21 mouse cellular contexts compared by ENCODE assay signal in genomic region chr10:30091549-30091948, GRCm38 (mm10).
"Had no signal": no experiment of that assay in that cellular context is flagged by ENCODE, and none has a peak within 500 bp of the region (broad histone marks: within the 10 kb centered on the region; RNA-seq: fewer than 3 reads in every experiment).

No protein-coding gene starts in this region.

- H3K4me2 ChIP-seq: kidney, embryonic 15.5 days; limb, embryonic 12.5 days; limb, embryonic 15.5 days; liver, embryonic 11.5 days; lung, embryonic 14.5 days; neural tube, embryonic 13.5 days; stomach, embryonic 15.5 days had no signal

- H3K4me1 ChIP-seq: kidney, embryonic 15.5 days; limb, embryonic 12.5 days; limb, embryonic 15.5 days; neural tube, embryonic 13.5 days; stomach, embryonic 15.5 days had no signal

- H3K9me3 ChIP-seq: kidney, embryonic 15.5 days; limb, embryonic 12.5 days; limb, embryonic 15.5 days; neural tube, embryonic 13.5 days; stomach, embryonic 15.5 days had no signal

- ATAC-seq: intestine, postnatal 0 days; liver, postnatal 0 days; lung, postnatal 0 days had no signal

- H3K27me3 ChIP-seq: kidney, embryonic 15.5 days; limb, embryonic 12.5 days; limb, embryonic 15.5 days; neural tube, embryonic 13.5 days; stomach, embryonic 15.5 days had no signal

- H3K27ac ChIP-seq: kidney, embryonic 15.5 days; limb, embryonic 12.5 days; limb, embryonic 15.5 days; liver, embryonic 14.5 days; macrophage; neural tube, embryonic 13.5 days; stomach, embryonic 15.5 days had no signal

- H3K36me3 ChIP-seq: kidney, embryonic 15.5 days; limb, embryonic 12.5 days; limb, embryonic 15.5 days; neural tube, embryonic 13.5 days; stomach, embryonic 15.5 days had no signal

- DNase-seq: kidney, adult 2 months; kidney, postnatal 10 days; kidney, postnatal 36 days; left cerebral cortex, postnatal 4 days; liver, postnatal 0 days; lung, embryonic 14.5 days; retina, postnatal 1 day; right cerebral cortex, postnatal 25 days; spleen, adult 18-20 months; thymus, postnatal 25 days had no signal

- H3K4me3 ChIP-seq: kidney, embryonic 15.5 days; limb, embryonic 12.5 days; limb, embryonic 15.5 days; myocyte; neural tube, embryonic 13.5 days; stomach, embryonic 15.5 days had no signal

- H3K9ac ChIP-seq: kidney, embryonic 15.5 days; limb, embryonic 12.5 days; limb, embryonic 15.5 days; liver, embryonic 14.5 days; liver, postnatal 0 days; lung, embryonic 14.5 days; neural tube, embryonic 13.5 days; stomach, embryonic 15.5 days had no signal
